Mouse (Mus musculus) small intestine, adult 2 months (tissue): Measurements from ENCODE around the gene Znrf3.

Experiments
- CTCF ChIP-seq: fragments of 200-500 bp; IDR thresholded peaks from 2 replicates; pipeline ENCODE4 v1.5.1; 2012; ENCODE audit warnings: low read depth, mild to moderate bottlenecking, control low read depth, inconsistent platforms, low read length, moderate library complexity, mixed read lengths; ENCODE audit not compliant: insufficient replicate concordance, insufficient read length; ENCODE audit errors: extremely low read depth
- POLR2A ChIP-seq: fragments of 200-500 bp; IDR thresholded peaks from 2 replicates; pipeline ENCODE4 v1.6.1; 2012; ENCODE audit warnings: low read depth, mild to moderate bottlenecking, control low read depth, inconsistent platforms, low read length, moderate library complexity

DNA sequence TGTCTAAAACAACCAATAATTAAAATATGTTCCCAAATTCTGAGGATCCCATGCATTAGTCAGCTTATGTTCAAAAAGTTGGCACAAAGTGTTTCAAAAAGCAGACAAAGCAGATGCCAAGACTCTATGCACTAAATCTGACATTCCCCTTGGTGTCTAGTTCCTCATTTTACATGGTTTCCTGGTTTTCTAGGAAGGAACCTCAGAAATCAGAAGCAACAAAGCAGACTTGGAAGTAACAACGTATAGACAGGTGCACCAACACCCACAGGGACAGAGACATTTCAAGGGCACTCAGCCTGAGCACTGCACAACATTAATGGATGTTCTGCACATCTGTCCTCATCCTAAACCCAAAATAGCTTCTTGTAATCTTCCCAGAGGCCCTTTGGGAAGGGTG is 13.8 kb downstream of the Znrf3 start:
- TF ChIP-seq POLR2A (no peak), CTCF (no peak)
